Mouse (Mus musculus) spleen, postnatal 4 days (tissue): ENCODE measurements around the gene Tfap2a.

Experiments
- DNase-seq, 2 experiments: peaks; one replicate each; pipeline ENCODE4 v3.0.0; 2022; ENCODE audit warnings: low spot score in 2 of 2

Gene Tfap2a

GRCm38 (mm10) chr13:40738196-40738880, at the start of gene Tfap2a:
Gene Tfap2a (minus strand): TSS chr13:40738376.
- no peak for DNase-seq

- no peak for DNase-seq
Observed at GRCm38 (mm10) chr13:40784202-40784771, 46.1 kb upstream of the Tfap2a start.

- DNase-seq: no peak
Observed at GRCm38 (mm10) chr13:40757995-40758394, 19.8 kb upstream of the Tfap2a start.

GRCm38 (mm10) chr13:40756356-40756755, 18.2 kb upstream of the Tfap2a start:
- no peak for DNase-seq

GRCm38 (mm10) chr13:40754091-40754490, 15.9 kb upstream of the Tfap2a start:
- no peak for DNase-seq

- no peak for DNase-seq
Observed at GRCm38 (mm10) chr13:40751889-40752288, 13.7 kb upstream of the Tfap2a start.

GRCm38 (mm10) chr13:40749603-40749905, 11.4 kb upstream of the Tfap2a start:
- DNase-seq: no peak

GRCm38 (mm10) chr13:40748785-40749602, 10.8 kb upstream of the Tfap2a start:
- no peak for DNase-seq

GRCm38 (mm10) chr13:40744111-40744805, 6.1 kb upstream of the Tfap2a start:
- DNase-seq: no peak

GRCm38 (mm10) chr13:40743221-40743620, 5.0 kb upstream of the Tfap2a start:
- no peak for DNase-seq

- DNase-seq: no peak
Observed at GRCm38 (mm10) chr13:40741841-40742550, 3.8 kb upstream of the Tfap2a start.

- no peak for DNase-seq
Observed at GRCm38 (mm10) chr13:40741436-40741835, 3.3 kb upstream of the Tfap2a start.

GRCm38 (mm10) chr13:40740727-40741360, 2.7 kb upstream of the Tfap2a start:
- DNase-seq: no peak

- no peak for DNase-seq
Observed at GRCm38 (mm10) chr13:40739901-40740300, 1.7 kb upstream of the Tfap2a start.

GRCm38 (mm10) chr13:40739121-40739650, 1.0 kb upstream of the Tfap2a start:
- DNase-seq: no peak

GRCm38 (mm10) chr13:40737761-40738160, 415 bp downstream of the Tfap2a start:
- DNase-seq: no peak

GRCm38 (mm10) chr13:40737099-40737498, 1.1 kb downstream of the Tfap2a start:
- no peak for DNase-seq

GRCm38 (mm10) chr13:40736107-40736780, 1.9 kb downstream of the Tfap2a start:
- no peak for DNase-seq

GRCm38 (mm10) chr13:40735416-40736106, 2.6 kb downstream of the Tfap2a start:
- DNase-seq: no peak
